Mouse (Mus musculus) liver, postnatal 0 days (tissue): Measurements from ENCODE around the gene Rnf227.

ENCODE experiments used
- CTCF ChIP-seq: sonication (generic); IDR thresholded peaks from 2 replicates; pipeline ENCODE4 v1.5.1; 2016; ENCODE audit warnings: antibody characterized with exemption, low read depth
- EP300 ChIP-seq: IDR thresholded peaks from 2 replicates; pipeline ENCODE4 v1.6.1; 2016; ENCODE audit warnings: antibody characterized with exemption, low read depth, mild to moderate bottlenecking

- TF ChIP-seq EP300 (no peak), CTCF (no peak)
Observed at GRCm38 (mm10) chr11:69366157-69366854, 26.0 kb downstream of the Rnf227 start.
